Mouse (Mus musculus): ENCODE data around the gene Lrrc42. TPM values are rescaled to one million over a fixed set of nuclear protein-coding genes. Genes with fewer than 3 reads are reported as not detected.

Lrrc42 gene
- polyA plus RNA-seq, 1 experiment = 24.7 TPM

- no peak for DNase-seq (ENCODE audit: low read depth, low spot score)
- 89% methylated on average over 3 of the region's 3 CpGs for WGBS
Observed at GRCm38 (mm10) chr4:107208880-107209279, 44.5 kb downstream of the Lrrc42 start, which contains the start of gene Ldlrad1. Ldlrad1 (plus strand) TSS chr4:107209180.

- 98% methylated on average over 2 of the region's 2 CpGs for WGBS
- DNase-seq (ENCODE audit: low read depth, low spot score) = no peak
Observed at GRCm38 (mm10) chr4:107207016-107207415, 46.3 kb downstream of the Lrrc42 start.

GRCm38 (mm10) chr4:107203001-107203400, 50.3 kb downstream of the Lrrc42 start:
- no peak for DNase-seq (ENCODE audit: low read depth, low spot score)
- 66% methylated on average over 7 of the region's 7 CpGs for WGBS

GRCm38 (mm10) chr4:107201779-107202178, 51.6 kb downstream of the Lrrc42 start:
- DNase-seq (ENCODE audit: low read depth, low spot score) = no peak
- 93% methylated on average over 3 of the region's 3 CpGs for WGBS

- WGBS = 93% methylated on average over 5 of the region's 5 CpGs
- no peak for DNase-seq (ENCODE audit: low read depth, low spot score)
Observed at GRCm38 (mm10) chr4:107198072-107198471, 55.3 kb downstream of the Lrrc42 start.

- WGBS = 84% methylated on average over 2 of the region's 2 CpGs
- DNase-seq (ENCODE audit: low read depth, low spot score) = no peak
Observed at GRCm38 (mm10) chr4:107196454-107196853, 56.9 kb downstream of the Lrrc42 start.

- WGBS = 95% methylated on average over 3 of the region's 3 CpGs
- DNase-seq (ENCODE audit: low read depth, low spot score) = no peak
Observed at GRCm38 (mm10) chr4:107193841-107194240, 59.5 kb downstream of the Lrrc42 start.

GRCm38 (mm10) chr4:107185703-107186102, 67.6 kb downstream of the Lrrc42 start:
- DNase-seq (ENCODE audit: low read depth, low spot score) = no peak
- 75% methylated on average over 3 of the region's 3 CpGs for WGBS

Other genes with a start within 250 kb of the Lrrc42 start
- 86.1 and 89.4 TPM in 2 replicates for gene Mrpl37, start 186.7 kb downstream of the Lrrc42 start, polyA plus RNA-seq (2012; rRNA removed)
- gene Cyb5rl, start 186.5 kb downstream of the Lrrc42 start, polyA plus RNA-seq (2012; rRNA removed) = 5.0 and 7.5 TPM in 2 replicates
- not detected in 2 replicates for gene Cdcp2, start 156.6 kb downstream of the Lrrc42 start, polyA plus RNA-seq (2012; rRNA removed)
- gene Tmem59, start 75.1 kb downstream of the Lrrc42 start, polyA plus RNA-seq (2012; rRNA removed) = 334 and 356 TPM in 2 replicates
- gene Tceanc2, start 74.4 kb downstream of the Lrrc42 start, polyA plus RNA-seq (2012; rRNA removed) = 5.7 and 7.1 TPM in 2 replicates
- 0.21 and 0.29 TPM in 2 replicates for gene Ldlrad1, start 44.4 kb downstream of the Lrrc42 start, polyA plus RNA-seq (2012; rRNA removed)
- 2.9 and 3.5 TPM in 2 replicates for gene Hspb11, start 61 bp upstream of the Lrrc42 start, polyA plus RNA-seq (2012; rRNA removed)
- gene Dio1, start 53.6 kb upstream of the Lrrc42 start, polyA plus RNA-seq (2012; rRNA removed) = 16.9 and 39.3 TPM in 2 replicates
- 86.7 and 91.6 TPM in 2 replicates for gene Yipf1, start 60.8 kb upstream of the Lrrc42 start, polyA plus RNA-seq (2012; rRNA removed)
- gene Ndc1, start 114.3 kb upstream of the Lrrc42 start, polyA plus RNA-seq (2012; rRNA removed) = 15.7 and 16.6 TPM in 2 replicates
- 0.31 and 0.89 TPM in 2 replicates for gene Glis1, start 181.1 kb upstream of the Lrrc42 start, polyA plus RNA-seq (2012; rRNA removed)

Data from large intestine, adult 2 months (tissue).